Comparison of ENCODE assay signal across 22 mouse cellular contexts in the genomic region with DNA sequence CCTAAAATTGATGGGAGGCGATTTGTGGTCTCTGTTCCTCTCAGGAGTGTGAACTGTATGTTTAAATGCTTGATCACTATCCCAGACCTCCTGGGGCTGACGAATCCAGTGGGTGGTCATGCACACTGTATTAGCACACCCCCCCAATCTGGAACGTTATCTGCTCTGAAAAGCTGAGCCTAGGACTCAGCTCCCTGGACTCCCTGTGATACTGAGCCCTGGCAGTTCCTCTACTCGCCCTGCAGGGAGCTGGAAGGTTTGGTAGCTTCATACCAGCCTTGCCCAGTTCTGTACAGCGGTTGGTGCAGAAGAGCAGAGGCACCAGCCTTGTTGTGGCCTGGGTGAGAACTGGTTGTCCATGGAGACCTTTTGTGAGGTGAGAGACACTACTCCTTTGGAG. TPM values are rescaled to one million over a fixed set of nuclear protein-coding genes. Genes with fewer than 3 reads are reported as not detected.
A peak's percentile ranks its signal among the peaks of the same experiment; 100 is the strongest.
DNase-seq lines count a peak whose midpoint lies in the region; ATAC-seq and TF ChIP-seq lines count a peak whose summit lies in the region.
"Had no signal": no experiment of that assay in that cellular context is flagged by ENCODE, and none has a peak within 500 bp of the region (broad histone marks: within the 10 kb centered on the region; RNA-seq: fewer than 3 reads in every experiment).

No protein-coding gene starts in this region.

- 0 out of 2 replicates have a peak, but pooled peaks have one; percentile 21 for ATAC-seq in hindbrain, embryonic 13.5 days (ENCODE audit: low FRiP score)
- ATAC-seq in hindbrain, embryonic 16.5 days: no peak
- ATAC-seq: CD4-positive, CD25-positive, alpha-beta regulatory T cell, adult 4 months; forebrain, embryonic 15.5 days; inflammation-experienced regulatory T-cells, adult 6 months; intestine, postnatal 0 days had no signal

- H3K36me3 ChIP-seq in hindbrain, embryonic 13.5 days: no peaks in the 10 kb centered on the region
- H3K36me3 ChIP-seq in hindbrain, embryonic 16.5 days (ENCODE audit: control insufficient read depth, insufficient read depth, low read length): no peaks in the 10 kb centered on the region
- H3K36me3 ChIP-seq: embryonic facial prominence, embryonic 12.5 days; forebrain, embryonic 15.5 days; G1E; heart, embryonic 12.5 days had no signal

- no peaks in the 10 kb centered on the region for H3K9me3 ChIP-seq in hindbrain, embryonic 13.5 days
- H3K9me3 ChIP-seq in hindbrain, embryonic 16.5 days (ENCODE audit: control insufficient read depth, low read length): no peaks in the 10 kb centered on the region
- H3K9me3 ChIP-seq: embryonic facial prominence, embryonic 12.5 days; forebrain, embryonic 15.5 days; G1E; heart, embryonic 12.5 days had no signal

- H3K27ac ChIP-seq in hindbrain, embryonic 13.5 days: no peak overlapping the region
- no peak overlapping the region; the same call in 1 of the 2 replicates for H3K27ac ChIP-seq in hindbrain, embryonic 16.5 days (ENCODE audit: low read depth, low read length)
- peak overlapping the region; percentile 66 for H3K27ac ChIP-seq in left cerebral cortex, adult 2 months
- H3K27ac ChIP-seq: embryonic facial prominence, embryonic 12.5 days; hindbrain, embryonic 14.5 days had no signal

- TF ChIP-seq CTCF in left cerebral cortex, adult 2 months (IDR thresholded peaks at IDR 0.05): peak; percentile 15; the same call in 1 of the 2 replicates

- peak; percentile 52 for DNase-seq in cerebellum, adult 11 months
- DNase-seq in cerebellum, adult 8-10 months: no peak
- DNase-seq in cerebellum, postnatal 10 days: peak; percentile 73 to 81
- no peak for DNase-seq in cerebellum, postnatal 36 days
- DNase-seq in left cerebral cortex, adult 2 months (ENCODE audit: extremely low spot score in 1 of 2, low spot score in 2 of 2): no peak
- DNase-seq in left cerebral cortex, adult 11 months (ENCODE audit: low spot score): no peak
- DNase-seq: adrenal gland, adult 8-10 months; adrenal gland, postnatal 36 days; B cell, adult 2 months; gastrocnemius, postnatal 25 days; kidney, adult 8-10 months had no signal

- no peak overlapping the region for H3K4me2 ChIP-seq in hindbrain, embryonic 13.5 days
- no peak overlapping the region for H3K4me2 ChIP-seq in hindbrain, embryonic 16.5 days (ENCODE audit: low read length)
- H3K4me2 ChIP-seq: embryonic facial prominence, embryonic 12.5 days; forebrain, embryonic 15.5 days; heart, embryonic 12.5 days; hindbrain, embryonic 14.5 days had no signal

- intact Hi-C loops in left cerebral cortex, adult 2 months (cut with DNase I): no loop called here

- no peak overlapping the region for H3K9ac ChIP-seq in hindbrain, embryonic 13.5 days
- no peak overlapping the region for H3K9ac ChIP-seq in hindbrain, embryonic 16.5 days (ENCODE audit: low read depth, low read length)
- H3K9ac ChIP-seq: embryonic facial prominence, embryonic 12.5 days; forebrain, embryonic 15.5 days; heart, embryonic 12.5 days; hindbrain, embryonic 14.5 days had no signal

- H3K4me3 ChIP-seq in hindbrain, embryonic 13.5 days: no peak overlapping the region
- H3K4me3 ChIP-seq in hindbrain, embryonic 16.5 days (ENCODE audit: low read length): no peak overlapping the region
- H3K4me3 ChIP-seq in left cerebral cortex, adult 2 months: no peak overlapping the region
- H3K4me3 ChIP-seq: embryonic facial prominence, embryonic 12.5 days; forebrain, embryonic 15.5 days; heart, embryonic 12.5 days had no signal

- H3K4me1 ChIP-seq in hindbrain, embryonic 13.5 days (replicated peaks): peaks cover 47% of the 10 kb centered on the region
- H3K4me1 ChIP-seq in hindbrain, embryonic 16.5 days (ENCODE audit: control insufficient read depth, insufficient read depth, low read depth, low read length): peaks cover 38% of the 10 kb centered on the region
- H3K4me1 ChIP-seq: embryonic facial prominence, embryonic 12.5 days; heart, embryonic 12.5 days had no signal

- H3K27me3 ChIP-seq in hindbrain, embryonic 13.5 days: peaks cover 9% of the 10 kb centered on the region
- no peaks in the 10 kb centered on the region for H3K27me3 ChIP-seq in hindbrain, embryonic 16.5 days (replicated peaks; ENCODE audit: control insufficient read depth, insufficient read depth, low read length)
- H3K27me3 ChIP-seq: embryonic facial prominence, embryonic 12.5 days; forebrain, embryonic 15.5 days had no signal

- 74% methylated on average over 5 of the region's 5 CpGs for WGBS in hindbrain, embryonic 13.5 days
- WGBS in hindbrain, embryonic 16.5 days: 74% methylated on average over 5 of the region's 5 CpGs

RNA-seq across cellular contexts. Expression of gene Ppp2r2c, which starts 31.1 kb away (rescaled TPM):
- 24.6 and 26.7 TPM in 2 replicates for polyA plus RNA-seq in hindbrain, embryonic 13.5 days (2015; fragmentation: Nextera tagmentation; extraction: Ambion mirVana)
- polyA plus RNA-seq in hindbrain, embryonic 16.5 days (2015; fragmentation: Nextera tagmentation; extraction: Ambion mirVana): 52.4 and 58.2 TPM in 2 replicates
- 100 to 1,000 TPM; 448 to 462 TPM for total RNA-seq in left cerebral cortex, adult 2 months (2021)
- total RNA-seq: granulocyte monocyte progenitor cell, adult 5-6 weeks had no signal
- polyA plus RNA-seq: CD4-positive, CD25-positive, alpha-beta regulatory T cell, adult 4 months; G1E had no signal

Comparison
In these comparisons a context has a peak if more than half of its experiments do, and no peak if none do; other contexts are left out.
1. DNase-seq: peak in cerebellum, adult 11 months (single experiment) and cerebellum, postnatal 10 days (2 of 2); none in cerebellum, adult 8-10 months (single experiment), cerebellum, postnatal 36 days (0 of 2), left cerebral cortex, adult 2 months (0 of 2) and left cerebral cortex, adult 11 months (single experiment).